Mouse (Mus musculus) heart, postnatal 14 days (tissue): ENCODE measurements around the gene Ptprk. TPM values are rescaled to one million over a fixed set of nuclear protein-coding genes. Genes with fewer than 3 reads are reported as not detected.

ENCODE experiments used
- DNase-seq, 2 experiments: peaks; one replicate each; pipeline ENCODE4 v3.0.0; 2021 to 2022
- intact Hi-C: fragments of 180-260 bp; cut with DNase I; formaldehyde crosslinking; loops from one replicate; pipeline ENCODE4 v1.15.1; 2025
- total RNA-seq, 2 experiments: library from RNA; stranded (reverse); gene quantifications; 2 replicates each; pipeline ENCODE4 v1.2.3; 2021

The Ptprk gene
- total RNA-seq, 2 experiments from 2014 or later, result 33.4 TPM

DNA sequence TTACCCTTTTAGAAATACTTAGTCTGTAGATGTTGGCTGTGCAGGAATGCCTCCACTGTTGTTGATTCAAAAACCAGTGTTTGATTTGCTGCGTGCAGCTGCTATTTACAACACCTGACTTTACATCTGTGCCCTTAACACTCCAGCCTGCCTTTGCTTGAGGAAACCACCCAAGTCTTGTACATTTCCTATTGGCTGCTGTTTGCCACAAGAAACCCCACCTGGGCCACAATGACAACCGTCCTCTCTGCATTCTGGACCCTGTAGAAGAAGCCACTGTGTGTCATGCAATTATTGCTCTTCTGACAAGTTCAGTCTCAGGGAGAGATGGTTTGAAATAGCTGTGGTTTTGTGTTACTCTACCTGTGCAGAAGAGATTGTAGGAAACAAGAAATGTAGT lies 439.0 kb downstream of the Ptprk start:
- intact Hi-C loops, result no loop called here
- DNase-seq, result no peak

DNA sequence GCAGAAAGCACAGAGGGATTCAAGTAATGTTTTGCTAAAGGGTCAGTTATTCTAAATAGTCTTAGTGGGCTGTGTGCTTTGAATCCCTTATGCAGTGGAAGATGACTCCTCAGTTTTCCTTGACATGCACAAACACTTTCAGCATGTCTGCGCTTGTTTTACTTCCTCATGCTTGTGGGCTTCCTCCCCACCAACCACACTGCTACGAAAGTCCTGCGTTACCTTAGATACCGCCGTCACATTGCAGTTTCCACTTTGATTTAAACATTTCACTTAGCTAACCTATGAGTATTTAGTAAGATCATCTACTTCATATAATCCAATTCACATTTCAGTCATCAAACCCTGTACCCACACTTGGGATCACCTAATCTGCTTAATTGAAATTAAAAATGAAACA lies 441.5 kb downstream of the Ptprk start:
- DNase-seq, result no peak
- intact Hi-C loops, result no loop called here

DNA sequence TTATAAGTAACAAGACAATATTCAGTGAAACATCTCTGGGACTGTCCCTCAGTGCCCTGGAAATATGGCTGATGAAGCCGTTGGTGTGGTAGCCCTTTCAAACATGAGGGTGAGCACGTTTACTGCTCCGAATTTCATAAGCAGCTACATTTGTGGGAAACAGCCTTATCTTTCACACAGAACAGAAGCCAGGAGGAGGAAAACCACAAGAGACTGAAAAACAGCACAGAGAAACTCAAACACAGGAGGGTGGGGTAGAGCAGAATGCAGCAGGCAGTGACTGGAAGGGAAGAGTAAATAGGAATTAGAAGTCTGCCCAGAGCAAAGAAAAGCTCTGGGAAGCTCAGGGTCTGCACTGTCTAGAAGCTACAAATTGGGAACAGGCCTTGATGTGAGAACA lies 443.7 kb downstream of the Ptprk start:
- DNase-seq, result no peak
- intact Hi-C loops, result no loop called here

DNA sequence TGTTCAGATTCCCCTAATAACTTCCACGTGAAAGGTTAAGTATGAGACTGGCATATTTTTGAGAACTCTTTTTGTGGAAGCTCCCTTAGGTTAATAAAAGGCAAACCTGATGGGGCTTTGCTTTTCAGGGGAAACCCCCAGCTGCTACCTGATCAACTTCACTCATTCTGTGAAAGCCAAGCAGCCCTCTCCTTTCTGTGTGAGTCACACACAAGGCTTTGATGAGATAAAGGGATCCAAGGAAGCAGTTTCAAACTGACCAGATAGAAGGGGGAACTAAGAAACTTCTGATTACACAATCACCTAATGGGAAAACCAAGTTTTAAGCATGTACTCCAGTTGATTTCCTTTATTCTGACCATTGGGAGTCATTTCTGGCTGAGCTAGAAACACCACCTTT lies 445.2 kb downstream of the Ptprk start:
- no peak for DNase-seq
- intact Hi-C loops, result no loop called here

DNA sequence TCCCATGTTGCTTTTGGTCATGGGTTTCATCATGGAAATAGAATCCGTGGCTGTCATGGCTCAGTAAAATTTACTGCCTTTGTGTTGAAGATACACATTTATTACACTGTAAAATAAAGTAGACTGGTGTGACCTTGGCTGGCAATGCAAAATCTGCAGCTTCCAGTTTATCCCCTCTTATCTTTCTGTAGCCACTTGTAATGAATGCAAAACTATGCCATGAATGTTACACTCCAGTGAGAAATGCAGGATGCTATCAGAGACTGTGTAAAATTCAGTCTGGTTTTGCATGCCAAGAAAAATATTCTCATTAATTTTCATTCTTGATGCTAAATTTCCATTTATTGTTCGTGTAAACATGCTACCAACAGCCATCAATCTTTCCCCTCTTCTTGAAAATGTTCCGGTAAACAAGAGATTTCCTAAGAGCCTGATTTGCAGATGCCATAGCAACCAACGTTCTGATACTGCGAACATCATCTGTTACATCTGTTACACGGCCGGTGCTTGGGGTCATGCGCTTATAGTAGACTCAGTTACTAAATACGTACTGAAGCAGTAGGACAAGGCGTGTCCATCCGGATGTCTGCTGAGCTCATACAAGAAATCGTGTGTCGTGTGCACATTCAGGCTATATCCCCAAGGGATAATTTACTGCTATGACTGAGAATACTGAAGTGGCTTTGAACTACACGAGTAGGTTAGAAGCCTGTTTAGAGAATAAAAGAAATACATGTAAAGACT lies 449.5 kb downstream of the Ptprk start:
- intact Hi-C loops, result no loop called here
- peak in 1 of 2 experiments; percentile 9 for DNase-seq

DNA sequence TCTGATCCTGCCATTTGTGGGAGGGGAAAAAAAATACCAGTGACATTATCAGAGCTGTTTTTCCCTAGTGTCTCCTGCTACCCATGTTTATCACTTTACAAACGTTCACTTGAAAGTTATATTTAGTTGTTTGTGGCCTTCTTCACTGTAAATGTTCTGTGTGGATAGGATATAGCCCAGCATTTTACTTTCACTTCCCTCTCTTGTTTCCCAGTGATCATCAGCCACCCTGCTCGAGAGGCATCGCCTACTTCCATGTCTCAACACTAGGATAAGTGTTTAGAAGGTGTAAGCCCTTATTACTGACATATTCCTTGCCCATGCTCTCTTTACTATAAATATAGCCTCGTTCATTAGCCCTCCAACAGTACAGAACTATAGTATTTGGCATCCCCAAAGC lies 466.0 kb downstream of the Ptprk start:
- DNase-seq, result no peak
- intact Hi-C loops, result no loop called here

DNA sequence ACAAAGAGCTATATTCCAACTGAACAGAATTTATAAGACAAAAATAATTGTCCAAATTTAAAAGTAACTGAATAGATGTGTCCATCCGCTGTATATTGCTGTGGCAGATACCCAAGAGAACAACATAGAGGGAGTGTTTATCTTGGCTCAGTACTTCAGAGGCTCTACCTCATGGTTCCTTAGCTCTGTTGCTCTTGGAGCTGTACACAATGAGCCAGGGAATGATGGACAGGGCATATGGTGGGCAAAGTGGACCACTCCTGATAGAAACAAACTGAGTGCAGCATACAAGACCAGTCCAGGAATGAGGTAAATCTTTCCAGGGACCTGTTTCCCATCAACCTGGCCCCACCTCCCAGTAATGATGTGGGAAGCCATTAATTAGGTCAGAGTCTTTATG lies 468.1 kb downstream of the Ptprk start:
- intact Hi-C loops, result no loop called here
- no peak for DNase-seq

DNA sequence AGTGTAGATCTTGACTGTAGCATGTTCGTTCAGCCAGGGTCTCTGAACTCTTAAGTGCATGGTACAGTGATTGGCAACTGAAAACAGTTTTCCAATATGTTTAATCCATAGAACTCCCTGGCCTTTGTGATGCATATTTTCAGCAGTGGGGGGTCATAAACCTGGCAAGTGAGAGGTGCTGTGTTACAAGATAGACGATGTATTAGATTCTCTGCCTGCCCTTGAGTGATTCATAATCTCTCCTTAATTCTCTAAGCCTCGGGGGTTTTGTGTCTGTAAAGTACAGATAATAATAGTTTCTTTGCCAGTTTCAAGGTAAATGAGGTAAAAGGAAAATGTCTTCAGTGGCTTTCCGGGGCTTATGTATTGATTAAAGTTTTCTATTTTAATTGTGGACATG lies 475.9 kb downstream of the Ptprk start:
- no peak for DNase-seq
- intact Hi-C loops, result no loop called here

DNA sequence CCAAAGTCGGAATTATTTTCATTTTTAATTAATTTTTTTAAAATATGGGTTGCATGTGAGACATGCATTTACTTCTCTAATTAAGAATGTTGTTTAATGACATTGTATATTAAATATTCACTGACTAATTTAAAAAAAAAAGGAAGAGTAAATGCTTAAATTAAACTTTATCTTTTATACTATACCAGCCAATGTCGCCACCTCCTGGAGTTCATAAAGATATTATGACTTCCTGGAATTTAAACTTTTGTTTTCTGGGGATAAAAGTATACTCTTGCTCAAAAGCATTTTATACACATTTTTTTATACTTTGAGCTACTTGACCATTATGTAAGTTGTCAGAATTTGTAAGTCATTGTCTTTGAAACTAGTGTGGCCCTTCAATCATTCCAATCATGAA lies 477.4 kb downstream of the Ptprk start:
- intact Hi-C loops, result no loop called here
- no peak for DNase-seq

DNA sequence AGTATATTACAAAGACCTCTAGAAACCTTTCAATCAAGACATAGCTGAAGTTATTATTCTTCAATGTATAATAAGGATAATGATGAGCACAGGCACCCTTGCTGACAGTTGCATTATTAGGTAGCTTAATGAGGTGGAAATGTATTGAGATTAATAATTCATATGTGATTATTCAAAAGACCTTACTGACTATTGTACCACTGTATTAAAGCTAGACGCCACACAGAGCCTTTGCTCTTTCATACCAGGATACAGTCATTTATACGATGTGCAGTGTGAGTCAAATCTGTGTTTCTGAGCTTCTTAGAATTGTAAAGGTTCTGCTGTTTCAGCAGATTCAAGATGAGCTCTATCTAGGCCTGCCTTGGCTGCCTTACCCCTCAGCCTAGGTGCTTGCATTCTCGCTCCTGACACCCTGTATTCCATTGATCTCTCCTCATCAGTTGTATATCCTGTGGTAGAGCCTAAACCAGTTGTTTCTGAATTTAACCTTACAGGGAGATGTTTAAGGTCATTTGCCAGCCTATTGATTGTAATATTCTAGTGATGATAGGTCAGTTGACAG lies 489.6 kb downstream of the Ptprk start:
- no peak for DNase-seq
- intact Hi-C loops, result no loop called here

DNA sequence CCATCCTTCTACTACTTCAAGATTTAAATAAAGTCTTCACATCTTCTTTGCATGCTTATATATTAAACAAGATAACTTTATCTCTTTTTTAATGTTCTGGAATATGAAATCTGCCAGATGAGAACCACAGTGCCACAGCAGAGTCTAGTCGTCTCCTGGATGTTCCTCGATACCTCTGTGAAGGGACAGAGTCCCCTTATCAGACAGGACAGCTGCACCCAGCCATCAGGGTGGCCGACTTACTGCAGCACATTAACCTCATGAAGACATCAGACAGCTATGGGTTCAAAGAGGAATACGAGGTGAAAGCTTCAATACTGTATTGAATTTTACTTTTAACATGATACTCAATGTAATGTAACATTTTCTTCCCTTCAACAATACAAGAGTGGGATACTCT lies 491.8 kb downstream of the Ptprk start:
- DNase-seq, result no peak
- intact Hi-C loops, result no loop called here

DNA sequence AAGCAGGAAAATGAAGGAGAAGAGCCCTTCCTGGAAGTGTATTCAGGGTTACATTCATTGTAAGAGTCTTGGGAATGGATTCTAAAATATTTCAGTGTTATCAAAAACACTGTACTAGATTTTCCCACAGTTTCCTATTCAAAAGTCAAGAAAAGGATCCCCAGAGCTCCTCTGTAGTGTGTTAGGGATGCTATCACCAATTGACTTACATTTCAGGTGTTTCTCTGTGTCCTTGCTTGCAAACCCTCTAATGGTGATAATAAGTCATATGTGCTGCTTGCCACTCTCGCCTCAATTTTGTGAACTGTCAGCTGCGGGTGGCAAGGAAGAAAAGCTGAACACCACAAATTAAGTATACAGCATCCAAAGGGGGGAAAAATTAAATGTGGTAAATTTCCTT lies 492.2 kb downstream of the Ptprk start:
- intact Hi-C loops, result no loop called here

DNA sequence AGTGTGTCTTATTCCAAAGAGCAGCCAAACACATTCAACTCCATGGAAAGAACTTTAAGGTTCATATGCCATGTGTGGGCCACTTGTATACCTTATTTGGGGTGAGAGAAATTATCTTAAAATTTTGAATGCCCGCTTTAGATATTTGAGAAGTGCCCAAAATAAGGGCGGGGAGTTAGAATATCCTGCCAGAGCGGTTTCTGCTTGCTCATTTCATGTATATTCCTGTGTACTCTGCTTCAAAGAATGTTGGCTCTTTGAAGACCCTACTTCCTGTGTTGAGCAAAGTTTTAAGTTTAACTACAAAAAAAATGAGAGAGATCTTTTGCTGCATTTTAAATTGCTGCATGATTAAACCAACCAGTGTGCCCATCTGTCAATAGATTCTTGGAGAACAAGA lies 492.8 kb downstream of the Ptprk start:
- intact Hi-C loops, result no loop called here
- DNase-seq, result no peak

More for the DNA sequence above, 492.2 kb downstream of the Ptprk start:
- no peak for DNase-seq

DNA sequence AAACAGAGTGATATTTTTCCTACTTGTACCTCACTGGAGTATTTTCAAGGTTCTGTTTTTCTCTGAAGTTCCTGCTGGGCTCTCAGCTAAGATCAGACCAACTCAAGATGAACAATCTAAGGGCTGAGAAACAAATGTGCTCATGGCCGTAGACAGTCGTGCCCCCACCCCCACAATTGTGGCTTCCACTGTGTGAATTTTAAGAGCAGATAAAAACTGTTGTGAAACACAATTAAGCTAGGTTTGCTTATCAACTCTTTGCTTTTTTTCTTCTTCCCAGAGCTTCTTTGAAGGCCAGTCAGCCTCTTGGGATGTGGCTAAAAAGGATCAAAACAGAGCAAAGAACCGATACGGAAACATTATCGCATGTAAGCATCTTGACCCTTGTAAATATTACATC lies 493.4 kb downstream of the Ptprk start:
- no peak for DNase-seq
- intact Hi-C loops, result no loop called here

DNA sequence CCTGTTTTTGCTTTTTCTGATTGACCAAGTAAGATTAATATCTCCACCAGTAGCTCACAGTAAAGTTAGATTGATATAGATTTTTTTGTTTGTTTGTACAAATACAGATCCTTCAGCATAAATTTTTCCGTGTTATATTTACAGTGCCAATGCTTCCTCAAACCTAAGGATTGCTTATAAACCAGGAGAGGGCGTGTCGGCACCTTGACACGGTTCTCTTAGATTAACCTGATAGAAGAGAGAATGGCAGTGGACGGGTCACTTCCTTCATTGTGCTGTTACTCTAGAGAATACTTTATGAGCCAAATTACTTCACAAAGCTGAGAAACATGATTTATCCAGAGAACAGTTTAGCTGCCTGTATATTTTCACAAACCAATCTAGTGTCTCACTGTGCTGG lies 505.0 kb downstream of the Ptprk start:
- intact Hi-C loops, result no loop called here
- DNase-seq, result no peak

DNA sequence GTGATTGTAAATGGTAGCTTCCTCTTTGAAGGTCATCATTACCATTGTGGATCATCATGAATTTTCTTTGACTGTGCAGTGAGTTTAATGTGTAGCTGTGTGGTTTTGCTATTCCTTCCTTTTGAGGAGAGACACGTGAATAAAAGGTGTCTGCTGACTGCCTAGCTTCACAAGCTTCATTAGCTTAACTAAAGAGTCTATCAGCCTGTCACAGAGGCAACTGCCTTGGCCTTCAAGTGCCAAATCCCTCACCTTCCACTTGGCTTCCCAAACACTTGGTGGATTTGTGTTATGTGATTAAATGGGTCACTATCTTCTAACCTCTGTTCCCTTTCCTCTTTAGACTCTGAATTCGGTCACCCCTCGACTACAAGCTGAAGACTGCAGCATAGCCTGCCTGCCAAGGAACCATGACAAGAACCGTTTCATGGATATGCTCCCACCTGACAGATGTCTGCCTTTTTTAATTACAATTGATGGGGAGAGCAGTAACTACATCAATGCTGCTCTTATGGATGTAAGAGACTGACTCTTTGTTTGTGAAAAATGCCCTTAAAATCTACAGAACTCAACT lies 512.0 kb downstream of the Ptprk start:
- intact Hi-C loops, result no loop called here
- no peak for DNase-seq

DNA sequence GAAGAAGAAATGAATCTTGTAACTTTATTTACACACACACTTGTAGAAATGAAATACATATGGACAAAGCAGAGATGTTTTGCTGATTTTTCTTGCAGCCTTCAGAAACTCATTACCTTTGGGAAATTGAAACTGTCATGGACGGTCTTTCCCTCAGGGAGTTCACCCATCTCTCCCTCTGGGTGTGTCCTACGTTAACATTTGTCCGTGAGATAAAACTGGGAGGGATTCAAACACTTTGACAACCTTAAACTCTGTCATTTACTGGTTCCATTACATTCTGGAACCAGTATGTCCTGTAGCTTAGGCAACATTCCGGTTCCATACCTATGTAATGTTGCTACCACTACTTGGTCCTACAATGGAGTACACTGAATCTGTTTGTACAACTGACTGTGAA lies 513.8 kb downstream of the Ptprk start:
- intact Hi-C loops, result no loop called here
- DNase-seq, result no peak

DNA sequence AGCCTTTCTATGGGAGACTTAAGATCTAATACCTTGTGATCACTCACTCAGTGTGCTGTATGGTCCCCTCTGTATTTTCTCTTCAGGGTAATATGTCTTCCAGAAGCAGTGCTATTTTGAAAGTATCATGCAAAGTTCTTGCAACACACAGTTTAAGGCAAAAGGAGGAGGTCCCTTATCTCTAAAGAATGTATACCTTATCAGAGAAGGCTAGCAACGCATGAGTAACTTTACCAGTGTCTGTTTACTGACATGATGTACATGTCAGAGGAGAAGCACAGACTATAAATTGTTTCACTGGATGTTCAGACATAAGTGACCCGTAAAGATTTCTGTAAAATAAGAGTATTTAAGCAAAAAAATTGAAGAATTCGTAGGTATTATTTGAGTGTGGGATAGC lies 516.2 kb downstream of the Ptprk start:
- DNase-seq, result no peak
- intact Hi-C loops, result no loop called here

DNA sequence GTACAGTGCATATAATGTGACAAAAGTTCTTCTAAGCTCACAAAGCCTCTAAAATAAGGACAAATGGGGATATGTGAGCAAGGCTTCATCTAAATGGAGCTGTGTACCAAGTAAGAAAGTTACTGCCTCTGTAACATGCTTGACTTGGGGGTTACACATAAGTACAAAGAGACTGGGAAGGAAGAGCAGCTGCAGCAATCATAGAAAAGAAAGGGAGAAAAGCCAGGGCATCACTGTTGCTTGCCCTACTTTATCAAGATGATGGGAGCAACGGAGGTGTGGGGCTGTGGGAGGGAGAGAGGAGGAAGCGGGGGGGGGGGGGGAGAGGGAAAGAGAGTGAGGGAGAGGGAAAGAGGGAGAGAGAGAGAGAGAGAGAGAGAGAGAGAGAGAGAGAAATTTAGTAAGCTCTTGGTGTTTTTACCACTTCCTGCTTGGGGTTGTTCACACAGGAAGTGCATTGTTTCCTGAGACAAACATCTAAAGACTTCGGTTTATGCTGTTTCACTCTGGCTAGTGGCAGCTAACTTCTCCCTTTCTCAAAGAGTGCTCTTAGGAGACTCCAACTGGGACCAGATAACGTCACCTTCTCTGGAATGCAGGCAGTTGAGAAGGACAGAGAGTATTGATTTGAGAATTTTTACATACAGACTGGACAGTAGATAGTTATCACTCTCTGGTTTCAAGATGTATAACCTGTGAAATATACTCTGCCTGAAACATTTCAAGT lies 519.1 kb downstream of the Ptprk start:
- no peak for DNase-seq

DNA sequence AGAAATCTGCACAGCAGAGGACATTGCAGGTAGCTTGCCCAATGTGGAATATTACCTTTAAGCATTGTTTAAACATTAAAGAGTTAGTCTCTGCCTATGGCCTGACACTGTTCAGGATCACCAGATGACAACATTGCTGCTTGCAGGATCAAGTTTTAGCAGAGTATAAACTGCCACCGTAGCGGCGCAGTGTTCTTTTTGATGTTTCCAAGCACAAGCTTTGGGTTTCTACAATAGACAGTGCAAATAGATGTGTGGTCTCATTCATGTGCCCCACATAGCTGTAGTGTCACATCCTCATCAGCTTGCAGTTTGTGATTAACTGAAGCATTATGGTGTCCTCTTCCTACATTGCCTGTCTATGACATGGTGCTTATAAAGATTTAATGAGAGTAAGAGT lies 522.3 kb downstream of the Ptprk start:
- intact Hi-C loops, result no loop called here
- no peak for DNase-seq

More for the DNA sequence above, 519.1 kb downstream of the Ptprk start:
- intact Hi-C loops, result no loop called here

DNA sequence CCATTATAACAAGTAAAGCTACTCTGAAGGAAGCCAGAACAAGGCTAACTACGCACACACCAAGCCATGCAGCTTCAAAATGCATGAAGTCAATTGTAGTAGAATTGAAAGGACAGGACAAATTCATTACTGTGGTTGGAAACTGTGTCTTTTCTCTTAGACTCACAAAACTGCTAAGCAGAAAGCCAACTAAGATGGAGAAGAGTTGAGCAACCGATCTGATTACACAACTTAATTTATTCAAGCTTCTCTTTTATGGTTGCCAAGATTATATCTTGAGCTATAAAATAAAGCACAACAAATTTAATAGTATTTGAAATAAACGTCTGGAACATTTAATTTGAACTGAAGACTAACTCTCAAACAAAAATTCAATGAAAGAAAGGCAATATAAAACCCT lies 534.5 kb downstream of the Ptprk start:
- DNase-seq, result no peak
- intact Hi-C loops, result no loop called here

DNA sequence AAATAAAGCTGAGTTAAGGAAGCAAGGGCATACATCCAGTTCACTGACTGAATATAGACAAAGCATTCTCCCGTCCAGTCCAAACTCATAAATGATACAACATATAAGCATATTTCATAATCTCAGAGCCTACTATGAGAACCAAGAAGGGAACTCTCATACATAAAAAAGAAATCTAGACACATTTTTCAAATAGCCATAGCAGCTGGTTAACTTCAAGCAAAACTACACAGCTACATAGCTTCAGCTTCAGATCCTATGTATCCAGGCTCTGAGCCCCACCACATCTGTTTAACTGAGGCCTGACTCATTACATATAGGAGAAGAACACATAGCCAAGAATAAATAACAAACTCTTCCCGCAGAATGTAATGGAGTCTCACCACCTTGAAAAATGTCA lies 539.8 kb downstream of the Ptprk start:
- intact Hi-C loops, result no loop called here
- DNase-seq, result no peak
